Mouse (Mus musculus) kidney, adult 2 months (tissue): ENCODE measurements at regions not wholly inside any gene's neighbourhood (a gene's known extent, or its start where the extent isn't known, plus 50 kb on each side); places are given as distances from the start of the nearest gene placed in this dataset.

Experiments used
- DNase-seq: peaks from one replicate; pipeline ENCODE4 v3.0.0; 2021
- H3K27ac ChIP-seq: fragments of 200-500 bp; 2 replicates; pipeline ENCODE4 v1.5.1; 2012; ENCODE audit warnings: low read depth, low read length, control low read depth, inconsistent platforms; ENCODE audit not compliant: insufficient read depth
- H3K27me3 ChIP-seq: fragments of 200-500 bp; replicated peaks from 2 replicates; pipeline ENCODE4 v1.6.1; 2012; ENCODE audit warnings: mild to moderate bottlenecking, moderate library complexity, low read length, inconsistent platforms; ENCODE audit not compliant: control insufficient read depth, insufficient read depth
- H3K36me3 ChIP-seq: fragments of 200-500 bp; 2 replicates; pipeline ENCODE4 v1.6.1; 2012; ENCODE audit warnings: mild to moderate bottlenecking, moderate library complexity, low read length, inconsistent platforms; ENCODE audit not compliant: control insufficient read depth, insufficient read depth
- H3K4me1 ChIP-seq: fragments of 200-500 bp; 2 replicates; pipeline ENCODE4 v1.6.1; 2011; ENCODE audit warnings: low read length; ENCODE audit not compliant: control insufficient read depth, insufficient read depth
- H3K4me3 ChIP-seq: fragments of 200-500 bp; 2 replicates; pipeline ENCODE4 v1.5.1; 2011; ENCODE audit warnings: mild to moderate bottlenecking, low read depth, low read length, control low read depth; ENCODE audit not compliant: insufficient read depth
- CTCF ChIP-seq: fragments of 200-500 bp; conservative IDR thresholded peaks from 2 replicates; pipeline ENCODE4 v1.5.1; 2011; ENCODE audit warnings: low read depth, mild to moderate bottlenecking, control low read depth, low read length, moderate library complexity, mixed read lengths; ENCODE audit not compliant: insufficient read depth, insufficient read length
- POLR2A ChIP-seq: fragments of 200-500 bp; IDR thresholded peaks from one replicate; pipeline ENCODE4 v1.6.1; 2011; ENCODE audit warnings: low read depth, low read length, control low read depth
- WGBS: fragments of 180-500 bp; shearing (Covaris S2); methylation state at CpG from one replicate; pipeline ENCODE4 v1.1.7; 2018; 5-methylcytosine and 5-hydroxymethylcytosine counted together

DNA sequence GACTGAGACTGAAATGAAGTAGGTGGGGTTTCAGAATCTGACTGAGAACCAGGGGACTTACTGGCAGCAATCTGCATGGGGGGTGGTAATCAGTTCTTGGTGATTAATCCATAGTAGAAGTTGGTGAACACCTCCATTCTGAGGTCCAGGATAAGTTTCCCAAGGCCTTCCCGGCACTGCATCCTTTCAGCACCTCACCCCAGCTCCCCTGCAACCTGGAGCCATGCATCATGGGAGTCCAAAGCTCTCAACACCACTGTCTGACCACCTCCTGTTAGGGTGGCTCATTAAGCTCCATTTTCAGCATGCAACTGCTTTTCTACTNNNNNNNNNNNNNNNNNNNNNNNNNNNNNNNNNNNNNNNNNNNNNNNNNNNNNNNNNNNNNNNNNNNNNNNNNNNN, 157.0 kb downstream of the Cyp26b1 start:
- WGBS: 100% methylated on average over 1 of the region's 1 CpGs
- no peak for TF ChIP-seq POLR2A
- TF ChIP-seq CTCF: no peak
- no peak for DNase-seq

DNA sequence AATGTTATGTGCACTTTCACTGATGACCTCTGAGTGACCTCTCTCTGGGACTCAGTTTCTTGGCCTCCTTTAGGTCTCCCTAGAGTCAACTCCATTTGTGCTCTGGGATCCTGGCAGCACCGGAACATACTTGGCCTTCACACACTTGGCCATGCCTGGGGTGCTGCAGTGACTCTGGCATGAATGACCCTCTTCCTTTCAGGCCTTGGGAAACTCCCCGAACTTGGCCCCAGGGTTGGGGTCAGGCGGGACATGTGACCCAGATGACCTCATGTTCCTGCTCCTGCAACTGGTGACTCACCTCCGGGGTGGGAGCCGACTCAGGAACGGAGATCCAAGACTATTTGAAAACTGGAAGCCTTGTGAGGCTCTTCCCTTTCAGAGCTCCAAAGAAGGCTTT, 159.2 kb downstream of the Cyp26b1 start:
- TF ChIP-seq POLR2A (no peak), CTCF (no peak)
- no peaks in the 10 kb centered on the region for H3K27me3 ChIP-seq
- no peak for DNase-seq

More for the DNA sequence above, 157.0 kb downstream of the Cyp26b1 start:
- Histone ChIP-seq H3K27ac (no peak overlapping the region), H3K4me1 (no peaks in the 10 kb centered on the region), H3K27me3 (no peaks in the 10 kb centered on the region), H3K36me3 (no peaks in the 10 kb centered on the region), H3K4me3 (no peak overlapping the region)

DNA sequence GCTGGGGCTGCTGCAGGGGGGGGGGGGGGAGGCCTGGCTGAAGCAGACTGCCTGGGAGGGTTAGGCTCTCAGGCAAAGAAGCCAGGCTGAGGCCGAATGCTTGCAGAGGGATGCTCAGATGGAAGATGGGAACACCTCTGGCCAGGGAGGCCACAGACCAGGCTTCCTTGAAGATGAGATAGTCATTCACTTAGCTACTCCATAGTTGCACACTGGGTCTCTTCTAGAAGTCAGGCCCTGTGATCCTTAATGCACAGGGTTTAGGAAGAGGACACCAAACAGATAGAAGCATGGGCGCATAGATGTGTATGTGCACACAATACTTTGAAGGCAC, 162.1 kb downstream of the Cyp26b1 start:
- no peak for DNase-seq
- Histone ChIP-seq H3K36me3 (no peaks in the 10 kb centered on the region), H3K4me1 (no peaks in the 10 kb centered on the region), H3K4me3 (no peak overlapping the region), H3K27ac (no peak overlapping the region), H3K27me3 (no peaks in the 10 kb centered on the region)
- WGBS: 82% methylated on average over 2 of the region's 2 CpGs
- TF ChIP-seq POLR2A (no peak), CTCF (no peak)

More for the DNA sequence above, 159.2 kb downstream of the Cyp26b1 start:
- Histone ChIP-seq H3K36me3 (no peaks in the 10 kb centered on the region), H3K27ac (no peak overlapping the region), H3K4me3 (no peak overlapping the region), H3K4me1 (no peaks in the 10 kb centered on the region)
- WGBS: 75% methylated on average over 6 of the region's 6 CpGs

DNA sequence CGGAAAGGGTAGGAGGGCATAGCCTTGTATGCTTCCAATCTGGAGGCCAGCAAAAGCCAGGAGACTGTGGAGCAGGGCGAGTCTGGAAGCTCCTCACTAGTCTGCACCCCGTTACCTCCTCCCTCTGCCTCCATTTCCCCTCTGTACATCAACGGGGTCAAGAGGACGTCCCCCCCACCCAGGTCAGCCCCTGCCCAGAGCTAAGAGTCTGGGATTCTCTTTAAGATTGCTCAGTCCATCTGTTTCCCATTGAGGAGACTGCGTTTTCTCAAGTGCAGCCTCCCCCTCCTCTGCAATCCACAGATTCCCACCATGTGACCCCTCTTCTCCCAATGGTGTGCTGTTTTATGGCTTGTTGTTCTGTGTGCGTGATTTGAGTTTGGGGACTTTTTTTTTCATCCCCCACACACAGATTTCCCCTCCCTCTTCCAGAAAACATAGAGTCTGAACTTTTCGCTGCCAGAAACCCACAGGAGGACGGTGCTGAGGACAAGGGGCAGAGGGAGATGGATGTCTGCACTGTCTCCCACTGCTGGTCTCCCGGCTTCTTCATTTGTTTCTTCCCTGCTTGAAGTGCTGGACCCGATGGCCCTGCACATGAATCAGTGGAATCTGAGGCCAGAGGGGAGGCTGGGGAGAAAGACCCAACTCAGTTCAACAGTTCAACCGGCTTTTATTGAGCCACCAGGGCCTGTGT, 162.6 kb downstream of the Cyp26b1 start:
- no peaks in the 10 kb centered on the region for H3K27me3 ChIP-seq
- no peaks in the 10 kb centered on the region for H3K4me1 ChIP-seq
- no peak for DNase-seq
- no peak overlapping the region for H3K4me3 ChIP-seq
- no peak overlapping the region for H3K27ac ChIP-seq
- no peaks in the 10 kb centered on the region for H3K36me3 ChIP-seq
- no peak for TF ChIP-seq POLR2A
- TF ChIP-seq CTCF: no peak
- 47% methylated on average over 12 of the region's 12 CpGs for WGBS

DNA sequence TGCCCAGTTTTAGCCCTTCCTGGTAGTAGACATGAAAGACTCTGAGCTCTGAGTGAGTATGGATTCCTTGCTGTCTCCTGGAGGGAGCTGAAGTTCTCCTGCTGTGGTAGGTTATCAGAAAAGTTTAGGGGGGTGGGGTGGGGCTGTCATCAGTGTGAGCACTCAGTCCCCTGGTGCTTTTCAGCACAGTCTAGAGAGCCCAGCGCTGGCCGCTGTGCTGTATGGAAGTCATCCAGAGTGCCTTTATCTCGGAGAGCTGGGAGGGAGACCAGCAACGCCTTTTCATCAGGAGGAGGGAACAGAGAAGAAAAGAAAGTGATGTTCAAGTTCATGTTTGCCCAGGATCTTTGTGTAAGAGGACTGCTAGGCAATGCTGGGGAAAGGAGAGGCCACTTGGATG, 163.6 kb downstream of the Cyp26b1 start:
- DNase-seq: no peak
- H3K27me3 ChIP-seq: no peaks in the 10 kb centered on the region
- 71% methylated on average over 4 of the region's 4 CpGs for WGBS

DNA sequence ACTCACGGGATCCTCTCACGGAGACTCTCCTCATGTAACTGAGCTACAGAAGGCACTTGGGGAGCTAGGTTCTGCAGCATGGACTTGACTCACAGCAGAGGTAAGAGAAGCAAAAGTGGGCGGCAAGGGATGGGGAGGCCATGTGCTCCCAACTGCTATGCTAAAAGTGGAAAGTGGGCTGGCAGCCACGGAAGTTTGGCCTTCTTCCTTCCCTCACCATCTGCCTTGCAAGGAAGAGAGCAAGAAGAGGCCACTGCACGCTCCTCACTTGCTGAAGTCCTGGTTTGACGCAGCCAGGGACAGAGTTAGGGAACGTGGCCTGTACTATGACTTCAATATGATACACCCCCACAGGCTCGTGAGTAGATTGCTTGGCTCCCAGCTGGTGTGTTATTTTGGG, 164.5 kb downstream of the Cyp26b1 start:
- WGBS: 82% methylated on average over 8 of the region's 8 CpGs

More for the DNA sequence above, 163.6 kb downstream of the Cyp26b1 start:
- H3K4me1 ChIP-seq: no peaks in the 10 kb centered on the region
- H3K36me3 ChIP-seq: no peaks in the 10 kb centered on the region
- TF ChIP-seq CTCF (no peak), POLR2A (no peak)
- H3K4me3 ChIP-seq: no peak overlapping the region
- H3K27ac ChIP-seq: no peak overlapping the region

DNA sequence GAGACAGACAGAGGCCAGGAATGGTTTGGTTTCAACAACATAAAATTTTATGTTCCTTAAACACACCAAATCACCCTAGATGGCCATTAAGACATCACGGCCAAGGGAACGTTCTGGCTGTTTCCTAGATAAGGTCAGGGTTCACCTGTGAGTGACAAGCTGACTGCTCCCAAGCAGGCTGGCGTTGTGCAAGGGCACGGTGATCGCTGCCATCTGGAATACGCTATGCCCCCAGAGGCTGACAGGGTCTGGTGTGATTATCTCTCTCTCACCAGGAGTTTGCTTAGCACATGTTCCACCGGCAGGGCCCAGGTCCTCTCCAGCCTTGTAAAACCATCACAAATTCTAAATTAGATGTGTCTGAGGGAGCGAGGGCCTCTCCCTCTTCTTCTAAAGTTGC, 167.0 kb downstream of the Cyp26b1 start:
- no peak for DNase-seq
- H3K4me3 ChIP-seq: no peak overlapping the region
- H3K27ac ChIP-seq: no peak overlapping the region
- no peak for TF ChIP-seq CTCF
- no peak for TF ChIP-seq POLR2A
- no peaks in the 10 kb centered on the region for H3K36me3 ChIP-seq
- 49% methylated on average over 8 of the region's 8 CpGs for WGBS
- H3K27me3 ChIP-seq: no peaks in the 10 kb centered on the region
- no peaks in the 10 kb centered on the region for H3K4me1 ChIP-seq

More for the DNA sequence above, 164.5 kb downstream of the Cyp26b1 start:
- no peak for DNase-seq
- Histone ChIP-seq H3K27ac (no peak overlapping the region), H3K4me3 (no peak overlapping the region), H3K4me1 (no peaks in the 10 kb centered on the region), H3K36me3 (no peaks in the 10 kb centered on the region), H3K27me3 (no peaks in the 10 kb centered on the region)
- no peak for TF ChIP-seq POLR2A
- no peak for TF ChIP-seq CTCF

DNA sequence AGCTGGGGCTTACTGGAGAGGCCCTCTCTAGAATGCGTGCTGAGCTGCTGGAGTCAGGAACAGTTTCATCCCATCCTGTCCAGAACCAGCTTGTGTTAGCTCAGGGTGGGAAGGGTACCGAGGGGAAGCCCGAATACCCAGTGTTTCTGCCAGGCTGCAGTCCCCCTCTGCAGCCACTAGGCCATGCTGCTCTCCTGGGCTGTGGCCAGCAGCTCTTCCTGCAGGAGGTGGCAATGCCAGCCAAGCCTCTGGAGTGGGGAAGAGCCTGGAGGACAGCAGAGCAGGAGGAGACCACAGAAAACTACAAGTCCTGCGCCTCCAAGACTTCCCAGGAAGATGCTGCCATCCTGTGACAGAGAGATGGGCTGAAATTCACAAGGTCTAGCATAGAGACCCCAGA, 167.9 kb downstream of the Cyp26b1 start:
- WGBS: 41% methylated on average over 4 of the region's 4 CpGs
- Histone ChIP-seq H3K27me3 (no peaks in the 10 kb centered on the region), H3K27ac (no peak overlapping the region), H3K4me1 (no peaks in the 10 kb centered on the region), H3K36me3 (no peaks in the 10 kb centered on the region), H3K4me3 (no peak overlapping the region)
- TF ChIP-seq POLR2A (no peak), CTCF (peak; percentile 63)
- DNase-seq: peak; percentile 24
